Mouse (Mus musculus): ENCODE data around the gene Natd1. TPM values are rescaled to one million over a fixed set of nuclear protein-coding genes. Genes with fewer than 3 reads are reported as not detected.

The Natd1 gene
- polyA plus RNA-seq, 1 experiment: 13.2 TPM

GRCm38 (mm10) chr11:60922195-60922594 lies 7.6 kb upstream of the Natd1 start:
- Histone ChIP-seq H3K27ac (ENCODE audit: insufficient read depth, low read depth, low read length) (no peak overlapping the region), H3K4me3 (ENCODE audit: low read depth, low read length) (no peak overlapping the region), H3K36me3 (ENCODE audit: control insufficient read depth, insufficient read depth, low read length) (peaks cover 6% of the 10 kb centered on the region), H3K4me1 (ENCODE audit: control insufficient read depth, insufficient read depth, insufficient read length, low read length) (peaks cover 8% of the 10 kb centered on the region; the same call in 1 of the 2 replicates), H3K27me3 (ENCODE audit: control insufficient read depth, insufficient read depth, low read length) (no peaks in the 10 kb centered on the region)
- 68% methylated on average over 1 of the region's 1 CpGs for WGBS
- TF ChIP-seq CTCF (IDR thresholded peaks at IDR 0.05; ENCODE audit: extremely low read depth, insufficient read length, insufficient replicate concordance, low read depth, low read length) (no peak), POLR2A (IDR thresholded peaks at IDR 0.05; ENCODE audit: low read depth, low read length) (no peak)

- TF ChIP-seq CTCF (IDR thresholded peaks at IDR 0.05; ENCODE audit: extremely low read depth, insufficient read length, insufficient replicate concordance, low read depth, low read length) (no peak), POLR2A (IDR thresholded peaks at IDR 0.05; ENCODE audit: low read depth, low read length) (no peak)
- Histone ChIP-seq H3K4me1 (ENCODE audit: control insufficient read depth, insufficient read depth, insufficient read length, low read length) (peaks cover 8% of the 10 kb centered on the region; the same call in 1 of the 2 replicates), H3K36me3 (ENCODE audit: control insufficient read depth, insufficient read depth, low read length) (peaks cover 6% of the 10 kb centered on the region), H3K27ac (ENCODE audit: insufficient read depth, low read depth, low read length) (no peak overlapping the region), H3K4me3 (ENCODE audit: low read depth, low read length) (no peak overlapping the region), H3K27me3 (ENCODE audit: control insufficient read depth, insufficient read depth, low read length) (no peaks in the 10 kb centered on the region)
- WGBS: 77% methylated on average over 2 of the region's 2 CpGs
These were observed 5.5 kb upstream of the Natd1 start for GRCm38 (mm10) chr11:60920021-60920420.

GRCm38 (mm10) chr11:60915201-60915600 lies 651 bp upstream of the Natd1 start:
- H3K36me3 ChIP-seq (ENCODE audit: control insufficient read depth, insufficient read depth, low read length): no peaks in the 10 kb centered on the region
- H3K27me3 ChIP-seq (ENCODE audit: control insufficient read depth, insufficient read depth, low read length): no peaks in the 10 kb centered on the region
- peaks cover 11% of the 10 kb centered on the region for H3K4me1 ChIP-seq (ENCODE audit: control insufficient read depth, insufficient read depth, insufficient read length, low read length)
- no peak overlapping the region for H3K4me3 ChIP-seq (ENCODE audit: low read depth, low read length)
- 65% methylated on average over 4 of the region's 4 CpGs for WGBS
- TF ChIP-seq CTCF (IDR thresholded peaks at IDR 0.05; ENCODE audit: extremely low read depth, insufficient read length, insufficient replicate concordance, low read depth, low read length) (no peak), POLR2A (IDR thresholded peaks at IDR 0.05; ENCODE audit: low read depth, low read length) (no peak)
- no peak overlapping the region for H3K27ac ChIP-seq (ENCODE audit: insufficient read depth, low read depth, low read length)

GRCm38 (mm10) chr11:60913301-60914196 lies 1.0 kb downstream of the Natd1 start:
- H3K36me3 ChIP-seq (ENCODE audit: control insufficient read depth, insufficient read depth, low read length): no peaks in the 10 kb centered on the region
- peak overlapping the region; percentile 81 for H3K4me3 ChIP-seq (ENCODE audit: low read depth, low read length)
- peak overlapping the region; percentile 40 for H3K27ac ChIP-seq (ENCODE audit: insufficient read depth, low read depth, low read length)
- under 1% methylated on average over 86 of the region's 86 CpGs for WGBS
- TF ChIP-seq CTCF (IDR thresholded peaks at IDR 0.05; ENCODE audit: extremely low read depth, insufficient read length, insufficient replicate concordance, low read depth, low read length) (no peak), POLR2A (IDR thresholded peaks at IDR 0.05; ENCODE audit: low read depth, low read length) (0 out of 2 replicates have a peak, but pooled peaks have one; percentile 10)
- H3K27me3 ChIP-seq (ENCODE audit: control insufficient read depth, insufficient read depth, low read length): no peaks in the 10 kb centered on the region
- peaks cover 11% of the 10 kb centered on the region for H3K4me1 ChIP-seq (ENCODE audit: control insufficient read depth, insufficient read depth, insufficient read length, low read length)

GRCm38 (mm10) chr11:60912525-60912973 lies 2.0 kb downstream of the Natd1 start:
- no peak overlapping the region for H3K27ac ChIP-seq (ENCODE audit: insufficient read depth, low read depth, low read length)
- 24% methylated on average over 7 of the region's 7 CpGs for WGBS
- H3K27me3 ChIP-seq (ENCODE audit: control insufficient read depth, insufficient read depth, low read length): no peaks in the 10 kb centered on the region
- peak overlapping the region; percentile 81 for H3K4me3 ChIP-seq (ENCODE audit: low read depth, low read length)
- no peaks in the 10 kb centered on the region for H3K36me3 ChIP-seq (ENCODE audit: control insufficient read depth, insufficient read depth, low read length)
- peaks cover 11% of the 10 kb centered on the region for H3K4me1 ChIP-seq (ENCODE audit: control insufficient read depth, insufficient read depth, insufficient read length, low read length)
- TF ChIP-seq CTCF (IDR thresholded peaks at IDR 0.05; ENCODE audit: extremely low read depth, insufficient read length, insufficient replicate concordance, low read depth, low read length) (no peak), POLR2A (IDR thresholded peaks at IDR 0.05; ENCODE audit: low read depth, low read length) (no peak)

- Histone ChIP-seq H3K27ac (ENCODE audit: insufficient read depth, low read depth, low read length) (no peak overlapping the region), H3K27me3 (ENCODE audit: control insufficient read depth, insufficient read depth, low read length) (no peaks in the 10 kb centered on the region), H3K4me3 (ENCODE audit: low read depth, low read length) (no peak overlapping the region), H3K4me1 (ENCODE audit: control insufficient read depth, insufficient read depth, insufficient read length, low read length) (peaks cover 7% of the 10 kb centered on the region), H3K36me3 (ENCODE audit: control insufficient read depth, insufficient read depth, low read length) (peaks cover 5% of the 10 kb centered on the region; the same call in 1 of the 2 replicates)
- TF ChIP-seq CTCF (IDR thresholded peaks at IDR 0.05; ENCODE audit: extremely low read depth, insufficient read length, insufficient replicate concordance, low read depth, low read length): no peak
- TF ChIP-seq POLR2A (IDR thresholded peaks at IDR 0.05; ENCODE audit: low read depth, low read length): no peak
- WGBS: 84% methylated on average over 1 of the region's 1 CpGs
These were observed 4.9 kb downstream of the Natd1 start for GRCm38 (mm10) chr11:60909626-60910025.

GRCm38 (mm10) chr11:60908073-60908472 lies 6.5 kb downstream of the Natd1 start:
- no peak for TF ChIP-seq POLR2A (IDR thresholded peaks at IDR 0.05; ENCODE audit: low read depth, low read length)
- no peak; the same call in 1 of the 2 replicates for TF ChIP-seq CTCF (IDR thresholded peaks at IDR 0.05; ENCODE audit: extremely low read depth, insufficient read length, insufficient replicate concordance, low read depth, low read length)

More at GRCm38 (mm10) chr11:60908073-60908472, 6.5 kb downstream of the Natd1 start:
- no peak overlapping the region for H3K27ac ChIP-seq (ENCODE audit: insufficient read depth, low read depth, low read length)
- WGBS: 61% methylated on average over 3 of the region's 3 CpGs
- peaks cover 5% of the 10 kb centered on the region; the same call in 1 of the 2 replicates for H3K36me3 ChIP-seq (ENCODE audit: control insufficient read depth, insufficient read depth, low read length)
- no peak overlapping the region for H3K4me3 ChIP-seq (ENCODE audit: low read depth, low read length)
- no peaks in the 10 kb centered on the region for H3K27me3 ChIP-seq (ENCODE audit: control insufficient read depth, insufficient read depth, low read length)
- H3K4me1 ChIP-seq (ENCODE audit: control insufficient read depth, insufficient read depth, insufficient read length, low read length): peaks cover 5% of the 10 kb centered on the region

All from small intestine, adult 2 months (tissue).